Mouse (Mus musculus): ENCODE results near the gene Mettl24.
A peak's percentile ranks its signal among the peaks of the same experiment; 100 is the strongest.
"Not testable (repeated sequence)": the region's sequence is repeated elsewhere in the genome, so short reads cannot be mapped to it uniquely, and the experiment has no call there.

Mettl24 gene

DNA sequence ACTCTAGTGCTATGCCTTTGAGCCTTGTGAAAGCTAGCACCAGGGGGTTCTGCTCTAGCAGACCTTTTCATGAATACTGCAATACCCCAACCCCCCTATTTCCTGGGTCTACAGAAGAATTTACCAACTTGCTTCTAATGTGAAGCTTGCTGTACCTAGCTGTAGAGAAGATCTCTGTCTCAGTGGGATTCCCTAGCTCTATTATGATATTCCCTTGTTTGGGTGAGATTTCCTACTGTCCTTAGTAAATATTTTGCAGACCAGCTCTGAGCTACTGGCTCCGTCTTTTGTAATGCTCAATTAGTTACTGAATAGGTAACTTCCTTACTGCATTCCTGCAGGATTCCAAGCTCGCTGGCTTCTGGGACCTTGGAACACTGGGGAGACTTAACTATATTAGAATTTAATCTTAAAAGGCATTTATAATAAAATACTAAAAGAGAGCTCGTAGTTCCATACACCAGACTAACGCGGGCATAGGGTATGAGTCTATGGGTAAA lies 126.4 kb downstream of the Mettl24 start:
- DNase-seq (ENCODE audit: low read depth), result not testable (repeated sequence)

DNA sequence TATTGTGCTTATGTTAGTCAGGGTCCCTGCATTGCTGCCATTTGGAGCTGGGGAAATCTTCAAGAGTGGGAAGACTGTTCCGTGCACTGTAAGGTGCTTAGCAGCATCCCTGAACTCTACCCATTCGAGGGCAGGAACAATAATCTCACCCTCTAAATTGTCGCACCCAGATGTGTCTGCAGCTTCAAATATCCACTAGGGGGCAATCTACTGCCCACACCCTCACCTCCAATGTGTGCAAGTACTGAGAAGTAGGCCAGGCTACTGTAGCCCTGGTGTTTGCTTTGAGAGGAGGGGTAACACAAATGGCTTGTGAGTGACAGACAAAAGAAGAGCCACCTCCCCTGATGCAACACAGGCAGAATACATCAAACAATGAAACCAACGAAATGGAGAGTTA lies 130.5 kb downstream of the Mettl24 start:
- peak; percentile 37 for DNase-seq (ENCODE audit: low read depth)

DNA sequence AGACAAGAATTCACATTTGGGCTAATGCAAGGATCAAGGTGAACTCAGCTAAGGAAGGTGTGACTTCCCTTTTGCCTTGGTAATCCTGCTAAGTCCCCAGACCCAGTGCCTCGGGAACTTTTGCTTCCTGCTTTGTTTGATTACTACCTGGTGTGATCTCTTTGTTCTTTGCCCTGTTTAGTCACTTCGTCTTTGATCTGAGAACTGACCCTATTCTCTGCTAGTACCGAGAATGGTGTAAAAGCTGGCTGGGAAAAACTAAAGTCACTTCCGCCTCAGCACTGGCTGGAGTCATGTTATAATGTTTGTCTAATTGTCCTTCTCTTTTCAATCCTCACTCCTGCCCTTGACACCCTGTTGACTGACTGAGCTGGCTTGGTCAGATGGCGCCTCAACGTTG lies 133.4 kb downstream of the Mettl24 start:
- no peak for DNase-seq (ENCODE audit: low read depth)

DNA sequence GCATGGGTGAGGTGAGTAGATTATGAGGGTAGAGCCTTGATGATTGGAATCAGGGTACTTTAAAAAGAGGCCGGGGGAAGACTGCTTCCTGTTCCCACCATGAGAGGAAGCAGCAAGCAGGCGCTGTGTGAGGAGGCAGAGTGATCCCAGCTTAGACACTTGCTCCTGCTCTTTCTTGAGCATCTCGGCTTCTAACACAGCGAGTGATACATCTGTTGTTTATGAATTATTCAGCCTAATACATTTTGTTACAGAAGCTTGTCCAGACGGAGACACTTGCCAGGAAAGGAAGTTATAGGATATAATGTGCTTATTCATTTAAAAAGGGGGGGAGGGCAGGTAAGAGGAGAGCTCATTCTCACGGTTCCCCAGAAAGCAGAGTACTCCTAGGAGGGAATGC lies 142.9 kb downstream of the Mettl24 start:
- DNase-seq (ENCODE audit: low read depth), result no peak

DNA sequence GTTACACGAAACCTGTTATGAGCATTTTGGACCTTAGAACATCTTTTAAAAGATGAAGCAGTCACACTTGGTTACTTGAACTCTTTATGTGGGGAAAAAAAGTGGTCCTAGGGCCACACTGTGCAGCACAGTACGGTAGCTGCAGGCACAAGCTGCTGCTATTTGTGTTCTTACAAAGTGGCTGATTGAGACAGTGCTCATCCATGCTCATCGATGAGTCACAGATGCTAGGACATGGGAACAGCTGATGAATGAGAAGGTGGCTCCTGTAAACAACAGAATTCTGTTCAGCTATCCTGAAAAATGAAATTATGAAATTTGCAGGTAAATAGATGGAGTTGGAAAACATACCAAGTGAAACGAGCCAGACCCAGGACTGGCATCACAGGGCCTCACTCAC lies 144.6 kb downstream of the Mettl24 start:
- DNase-seq (ENCODE audit: low read depth), result no peak

DNA sequence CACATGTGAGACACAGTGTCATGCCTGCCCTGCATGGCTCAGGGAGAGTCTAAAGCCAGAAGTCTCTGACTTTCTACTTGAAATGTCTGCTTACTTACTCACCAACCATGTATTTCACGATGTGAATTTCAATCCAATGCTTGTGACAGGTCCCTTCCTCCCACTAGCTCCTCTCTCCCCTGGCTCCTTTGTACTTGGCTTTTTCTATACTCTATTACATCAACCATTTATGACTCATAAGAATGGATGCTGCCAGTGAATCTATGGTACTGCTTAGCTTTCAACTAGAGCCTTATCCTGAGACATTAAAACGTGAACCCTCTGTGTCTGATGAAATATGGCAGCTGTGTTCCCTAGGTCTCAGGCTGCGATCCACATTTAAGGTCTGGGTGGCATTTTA lies 147.2 kb downstream of the Mettl24 start:
- no peak for DNase-seq (ENCODE audit: low read depth)

DNA sequence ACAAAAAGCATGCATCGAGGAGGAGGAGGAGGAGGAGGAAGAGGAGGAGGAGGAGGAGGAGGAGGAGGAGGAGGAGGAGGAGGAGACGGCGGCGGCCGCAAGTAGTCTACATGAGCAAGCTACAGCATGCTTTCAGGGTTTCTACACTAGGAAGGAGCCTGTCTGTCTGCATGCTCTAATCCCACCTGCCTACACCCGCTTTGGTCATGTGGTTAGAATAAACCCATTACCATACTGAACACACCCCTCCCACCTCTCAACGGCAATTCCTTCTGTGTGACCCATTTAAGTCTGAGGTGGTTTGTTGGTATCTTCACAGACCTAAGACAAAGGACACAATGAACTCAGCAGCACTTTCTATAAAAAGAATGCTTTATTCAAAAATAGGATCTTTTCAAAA lies 148.2 kb downstream of the Mettl24 start:
- DNase-seq (ENCODE audit: low read depth), result no peak

DNA sequence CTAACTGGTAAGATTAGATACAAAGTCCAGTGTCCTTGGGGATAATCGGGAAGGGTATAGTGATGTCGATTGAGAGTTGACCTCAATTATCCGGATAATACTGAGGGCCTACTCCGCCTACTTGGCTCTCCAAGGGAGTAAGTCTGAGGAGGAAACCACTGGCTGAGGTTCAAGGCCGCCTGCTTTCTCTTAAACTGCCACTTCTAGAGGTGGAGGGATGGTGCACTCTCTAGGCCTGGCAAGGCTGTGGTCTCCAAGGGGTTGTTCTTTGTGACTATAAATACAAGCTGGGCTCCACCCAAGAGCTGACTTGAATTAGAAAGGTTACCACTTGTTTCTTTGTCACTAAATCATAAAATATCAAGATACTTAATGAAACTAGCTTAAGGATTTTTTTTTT lies 157.0 kb downstream of the Mettl24 start:
- no peak for DNase-seq (ENCODE audit: low read depth)

DNA sequence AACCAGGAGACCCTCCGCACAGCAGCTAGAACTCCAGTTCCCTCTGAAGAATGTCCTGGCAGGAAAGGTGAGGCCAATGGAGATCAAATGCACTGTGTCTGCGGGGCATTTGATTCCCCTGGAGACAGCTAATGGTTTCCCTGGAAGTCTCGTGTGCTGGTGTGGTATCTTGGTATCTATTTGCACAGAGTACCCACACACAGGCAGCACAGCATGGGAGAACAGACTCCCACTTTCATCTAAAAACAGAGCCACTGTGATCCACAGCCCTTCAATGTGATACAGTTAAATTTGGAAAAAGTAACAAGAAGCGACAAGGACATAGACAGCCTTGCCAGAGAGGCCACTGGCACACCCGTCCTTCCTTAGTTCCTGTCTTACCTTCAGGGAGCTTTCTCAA lies 160.8 kb downstream of the Mettl24 start:
- no peak for DNase-seq (ENCODE audit: low read depth)

DNA sequence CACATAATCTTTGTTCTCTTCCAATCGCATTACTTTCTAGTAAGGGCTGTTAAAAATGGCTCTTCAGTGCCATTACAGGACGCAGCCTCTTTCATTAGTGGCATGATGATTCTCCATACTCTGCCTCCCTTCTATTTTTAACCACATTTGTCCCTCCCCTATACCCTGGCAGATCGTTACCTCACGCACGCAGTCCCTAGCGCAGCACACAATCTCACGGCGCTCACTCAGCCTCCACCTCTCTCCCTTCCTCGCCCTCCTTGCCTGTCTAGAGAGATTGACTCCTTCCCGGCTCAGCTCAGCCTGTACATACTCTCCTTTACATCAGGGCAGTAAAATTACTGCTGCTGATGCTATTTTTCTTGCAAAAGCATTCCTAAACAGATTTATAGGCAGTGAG lies 161.5 kb downstream of the Mettl24 start:
- DNase-seq (ENCODE audit: low read depth), result no peak

DNA sequence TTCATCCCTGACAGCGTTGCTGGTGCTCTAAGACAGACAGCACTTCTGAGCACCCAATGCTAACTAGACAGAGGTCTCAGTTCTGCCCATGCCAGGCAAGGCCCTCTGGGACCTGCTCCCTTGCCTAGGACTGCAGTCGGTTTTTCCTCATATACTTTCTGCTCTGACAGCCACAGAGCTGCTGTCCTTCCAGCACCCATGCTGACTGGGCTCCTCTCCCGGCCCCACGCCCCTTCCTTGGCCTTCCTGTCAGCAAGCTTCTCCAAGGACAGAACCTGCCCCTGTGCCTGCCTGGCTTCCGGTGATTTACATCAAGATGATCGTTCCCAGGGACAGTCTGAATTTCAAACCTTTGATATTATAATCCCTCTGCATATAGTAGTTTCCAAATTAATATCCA lies 162.5 kb downstream of the Mettl24 start:
- DNase-seq (ENCODE audit: low read depth), result no peak

DNA sequence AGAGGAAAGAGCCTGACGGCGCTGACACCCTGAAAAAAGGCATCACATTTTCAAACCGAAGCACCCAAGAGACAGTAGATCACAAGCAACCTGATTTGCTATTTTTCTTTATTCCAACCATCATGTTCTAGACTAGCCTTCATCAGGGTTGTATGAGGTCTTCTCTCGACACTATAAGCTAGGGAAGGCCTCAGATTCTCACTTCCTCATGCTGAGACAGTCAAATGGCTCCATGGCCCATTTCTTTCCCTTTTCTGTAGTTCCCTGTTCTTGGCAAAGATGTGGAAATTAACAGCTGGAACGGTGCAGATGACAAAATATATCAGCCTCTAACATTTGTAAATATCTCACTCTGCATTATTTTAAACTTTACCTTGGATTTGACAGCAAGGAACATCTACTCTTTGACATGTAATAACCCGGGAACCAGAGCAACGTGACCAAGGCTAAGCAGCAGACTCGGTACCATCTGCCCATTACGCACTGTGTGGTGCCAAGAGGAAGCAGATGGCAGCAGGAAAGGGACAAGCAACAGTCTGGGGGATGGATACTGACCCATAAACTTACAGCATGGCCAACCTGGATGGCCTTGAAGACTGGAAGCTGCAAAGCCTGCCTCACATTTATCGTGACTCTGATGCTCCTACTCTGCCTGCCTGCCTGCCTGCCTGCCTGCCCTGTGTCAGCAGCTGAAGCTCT lies 164.2 kb downstream of the Mettl24 start:
- no peak for DNase-seq (ENCODE audit: low read depth)

DNA sequence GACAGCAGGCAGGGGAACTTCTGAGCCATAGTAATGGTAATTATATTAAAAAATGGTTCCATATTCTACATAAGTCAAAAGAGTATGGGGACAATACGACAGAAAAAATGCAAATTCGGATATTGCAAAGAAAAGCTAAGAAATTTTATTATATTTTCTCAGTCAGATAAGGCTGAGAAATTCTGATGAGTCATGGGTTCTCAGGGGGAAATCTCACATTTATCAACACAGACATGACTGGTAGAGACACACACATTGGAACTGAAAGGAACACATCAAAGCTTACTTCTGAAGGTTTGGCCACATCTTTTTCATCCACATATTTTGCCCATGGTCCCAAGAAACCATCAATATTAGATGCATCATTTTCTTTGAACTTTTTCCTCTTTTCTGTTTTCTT lies 167.6 kb downstream of the Mettl24 start:
- DNase-seq (ENCODE audit: low read depth), result no peak

DNA sequence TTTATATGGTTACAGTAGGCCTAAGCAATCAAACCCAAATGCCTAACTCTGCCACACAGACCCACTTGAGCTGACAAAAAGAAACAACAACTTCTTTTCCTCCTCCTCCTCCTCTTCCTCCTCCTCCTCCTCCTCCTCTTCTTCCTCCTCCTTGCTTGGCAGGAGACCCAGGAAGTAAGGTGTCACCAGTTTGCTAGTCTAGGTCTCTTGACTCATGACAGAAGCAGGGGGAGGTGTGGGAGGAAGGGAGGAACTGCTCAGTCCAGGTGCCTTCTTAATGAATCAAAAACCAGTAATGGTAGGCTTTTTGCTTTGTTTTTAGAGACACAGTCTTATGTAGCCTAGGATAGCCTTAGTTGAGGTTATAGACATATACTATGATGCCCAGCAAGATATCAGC lies 168.1 kb downstream of the Mettl24 start:
- DNase-seq (ENCODE audit: low read depth), result no peak

DNA sequence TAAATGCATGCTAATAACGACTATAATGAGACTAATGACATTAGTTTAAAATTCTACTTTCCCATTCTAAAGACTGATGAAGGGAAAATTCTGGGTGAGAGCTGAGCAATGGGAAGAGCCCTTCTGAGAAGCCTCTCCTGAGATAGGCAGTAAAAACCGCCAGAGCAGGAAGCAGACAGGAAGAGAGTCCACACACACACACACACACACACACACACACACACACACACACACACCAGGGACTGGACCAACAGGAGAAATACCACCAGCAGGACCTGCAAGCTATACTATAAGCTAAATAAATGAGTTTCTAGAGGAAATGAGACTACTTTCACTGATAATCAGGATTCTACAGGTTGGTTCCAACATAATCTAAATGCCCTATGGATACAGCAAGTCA lies 172.5 kb downstream of the Mettl24 start:
- no peak for DNase-seq (ENCODE audit: low read depth)

DNA sequence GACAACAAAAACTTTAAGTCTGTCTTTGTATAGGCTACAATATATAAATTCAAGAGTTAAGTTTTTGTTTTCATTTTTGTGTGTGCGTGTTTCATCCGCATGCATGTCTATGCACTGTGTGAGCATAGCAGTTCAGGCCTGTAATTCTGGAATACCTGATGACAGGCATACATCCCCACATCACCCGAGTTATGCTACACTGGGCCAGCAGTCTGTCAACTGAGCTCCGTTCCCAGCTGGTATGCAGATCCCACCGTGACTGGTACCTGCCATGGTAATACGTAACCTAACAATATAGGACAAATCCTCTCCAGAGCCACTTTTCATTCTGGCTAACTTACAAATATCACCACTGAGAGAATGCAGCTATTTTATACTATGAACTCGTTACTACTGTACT lies 173.6 kb downstream of the Mettl24 start:
- DNase-seq (ENCODE audit: low read depth), result no peak

DNA sequence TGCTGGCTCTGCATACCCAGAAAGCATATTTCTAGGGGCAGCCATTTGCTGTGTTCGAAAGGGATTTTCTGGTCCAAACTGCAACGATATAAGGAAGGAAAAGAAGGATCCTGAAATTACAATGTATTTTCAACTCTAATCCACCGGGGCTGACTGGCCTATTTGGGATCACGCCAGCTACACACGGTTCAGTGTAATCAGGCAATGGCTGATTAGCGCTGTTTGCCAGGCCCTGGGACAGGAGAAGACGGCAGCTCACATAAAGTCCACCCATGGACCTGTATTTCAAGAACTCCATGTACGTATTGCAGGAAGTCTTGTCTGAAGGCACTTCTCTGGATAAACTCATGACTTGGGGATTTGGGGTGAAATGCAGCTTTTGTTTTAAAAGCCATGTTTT lies 174.5 kb downstream of the Mettl24 start:
- DNase-seq (ENCODE audit: low read depth), result no peak

All from induced T-regulatory cell, adult 2 months (primary cell).